Mouse (Mus musculus) MEL (cell line): ENCODE results near the gene Hhatl.

Experiments used
- CTCF ChIP-seq, 3 experiments: IDR thresholded peaks in 2 of 3; conservative IDR thresholded peaks in 1 of 3; 2 replicates each; pipeline ENCODE4 v1.5.1; 2011 to 2012; ENCODE audit warnings: low read length in 3 of 3, low read depth in 2 of 3, mild to moderate bottlenecking in 2 of 3, improper control_type of control experiment in 1 of 3, inconsistent platforms in 1 of 3, mixed read lengths in 1 of 3, moderate library complexity in 1 of 3; ENCODE audit not compliant: control insufficient read depth in 1 of 3, insufficient read depth in 1 of 3, poor library complexity in 1 of 3, severe bottlenecking in 1 of 3
- NRF1 ChIP-seq: IDR thresholded peaks from 2 replicates; pipeline ENCODE4 v1.6.1; 2014; ENCODE audit warnings: low read depth, mild to moderate bottlenecking, inconsistent platforms, low read length, improper control_type of control experiment, moderate library complexity; ENCODE audit not compliant: poor library complexity, insufficient read depth, severe bottlenecking
- ZMIZ1 ChIP-seq: IDR thresholded peaks from 2 replicates; pipeline ENCODE4 v1.6.1; 2012; ENCODE audit warnings: low read depth, mild to moderate bottlenecking, inconsistent platforms, low read length, improper control_type of control experiment, moderate library complexity

GRCm38 (mm10) chr9:121828314-121828713, 36.0 kb upstream of the Hhatl start:
- no peak for TF ChIP-seq NRF1
- TF ChIP-seq CTCF (IDR thresholded peaks at IDR 0.05 in 2 of 3, conservative IDR thresholded peaks at IDR 0.05 in 1 of 3; ENCODE audit: control insufficient read depth in 1 of 3, insufficient read depth in 1 of 3, low read depth in 2 of 3, low read length in 3 of 3, poor library complexity in 1 of 3, severe bottlenecking in 1 of 3), result no peak
- TF ChIP-seq ZMIZ1, result no peak
